Mouse (Mus musculus) testis, postnatal 10 days (tissue): ENCODE data around the gene Irs4.

Experiments
- DNase-seq: peaks from one replicate; pipeline ENCODE4 v3.0.0; 2021; ENCODE audit warnings: low spot score

Gene Irs4

DNA sequence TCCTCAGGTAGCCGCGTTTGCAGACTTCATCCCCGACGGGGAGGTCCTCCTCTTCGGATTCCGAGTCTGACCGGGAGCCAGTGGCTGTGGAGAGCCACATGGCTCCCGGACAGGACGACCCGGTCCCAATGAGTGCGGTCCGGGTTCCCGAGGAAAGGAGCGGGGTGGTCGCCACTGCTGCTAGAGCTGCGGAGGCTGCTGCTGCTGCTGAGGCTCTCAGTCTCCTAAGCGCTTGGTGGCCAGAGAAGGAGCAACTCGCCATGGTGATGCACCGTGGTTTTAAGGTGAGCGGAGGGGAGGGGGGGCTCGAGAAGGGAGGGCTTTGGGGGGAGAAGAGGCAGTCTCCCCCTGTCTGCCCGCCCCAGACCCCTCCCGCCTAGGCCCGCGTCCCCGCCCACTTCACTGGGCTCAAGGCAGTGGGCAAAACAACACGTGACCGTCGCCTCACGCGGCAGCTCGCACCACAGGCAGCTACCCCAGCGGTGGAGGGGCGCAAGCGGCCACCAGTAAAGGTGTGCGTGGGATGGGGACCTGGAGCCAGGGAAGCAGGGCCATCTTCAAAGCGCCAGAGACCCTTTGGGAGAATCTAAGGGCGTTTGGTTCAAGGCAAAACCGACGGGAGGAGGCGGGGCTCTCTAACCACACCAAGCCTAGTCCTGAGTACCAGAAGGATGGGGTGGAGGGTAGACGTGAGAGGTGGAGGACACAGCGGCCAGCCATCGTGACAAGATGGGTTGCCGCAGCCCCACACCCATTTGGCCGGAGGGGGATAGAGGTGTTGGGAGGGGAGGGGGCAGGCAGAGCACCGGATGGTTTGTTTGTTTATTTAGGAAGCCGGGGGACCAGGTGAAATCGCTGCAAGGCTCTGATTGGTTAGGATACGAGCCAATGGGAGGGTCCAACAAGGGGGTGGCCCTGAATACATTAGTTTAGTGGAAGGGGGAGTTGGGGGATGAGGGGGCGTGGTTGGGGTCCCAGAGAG, at the start of gene Irs4:
TSS of gene Irs4 (minus strand) at position 327 of the 982 bp plus-strand sequence.
- peak; percentile 40 for DNase-seq

DNA sequence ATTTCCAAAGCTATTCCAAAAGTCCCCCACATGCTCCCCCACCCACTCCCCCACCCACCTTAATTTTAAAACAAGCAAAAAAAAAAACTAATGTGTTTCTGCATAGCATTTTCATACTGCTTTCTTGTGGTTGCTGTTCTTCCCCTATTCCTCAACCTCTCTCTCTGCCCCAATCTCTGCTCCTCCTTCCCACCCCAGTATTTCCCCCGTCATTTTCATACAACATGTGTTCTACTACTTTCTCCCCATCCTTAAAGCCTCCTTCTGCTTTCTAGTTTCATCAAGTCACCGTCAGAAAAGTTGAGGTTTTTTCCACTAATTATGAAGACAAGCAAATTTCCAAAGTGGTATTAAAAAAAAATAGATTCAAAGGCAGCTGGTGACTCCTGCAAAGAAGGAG, 25.3 kb upstream of the Irs4 start:
- DNase-seq = no peak

DNA sequence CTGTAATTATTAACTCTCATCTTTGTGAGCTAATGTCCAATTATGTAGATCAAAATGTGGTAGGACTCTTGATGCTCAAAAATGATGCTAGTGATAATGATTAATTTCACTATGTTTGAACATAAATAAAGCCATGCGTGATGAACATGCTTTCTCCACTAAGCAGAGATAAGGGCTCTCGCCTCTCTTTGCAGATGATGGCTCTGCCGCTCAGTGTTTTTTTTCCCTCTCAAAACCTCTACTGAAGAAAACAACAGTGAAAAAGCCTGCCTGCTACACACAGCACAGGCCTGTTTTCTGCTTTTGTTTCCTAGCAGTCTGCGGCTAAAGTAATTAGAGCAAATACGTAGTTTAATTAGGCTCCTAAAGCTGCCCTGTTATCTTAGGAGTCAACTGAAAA, 4.5 kb upstream of the Irs4 start:
- DNase-seq = no peak

DNA sequence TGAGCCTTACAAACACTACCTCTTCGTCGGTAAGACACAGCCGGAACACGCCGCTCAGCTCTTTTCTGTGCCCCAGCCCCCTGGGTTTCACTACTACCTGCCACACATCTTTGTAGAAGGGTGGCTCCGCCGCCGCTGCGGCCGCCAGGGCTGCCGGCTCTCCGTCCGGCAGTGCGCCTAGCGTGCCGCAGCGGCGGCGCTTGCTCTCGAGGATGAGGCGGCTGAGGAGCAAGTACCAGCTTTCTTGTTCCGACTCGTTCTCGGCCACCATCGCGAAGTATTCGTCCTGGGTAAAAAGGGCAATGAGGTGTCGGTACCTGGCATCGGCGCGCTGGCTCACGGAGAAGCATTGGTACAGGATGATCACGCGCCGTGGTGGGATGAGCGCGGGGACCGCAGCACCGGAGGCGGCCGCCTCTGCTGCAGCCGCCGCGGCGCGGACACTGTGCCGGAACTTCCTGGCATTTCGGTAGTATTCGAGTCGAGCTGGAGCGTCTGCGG, 622 bp downstream of the Irs4 start:
- no peak for DNase-seq

DNA sequence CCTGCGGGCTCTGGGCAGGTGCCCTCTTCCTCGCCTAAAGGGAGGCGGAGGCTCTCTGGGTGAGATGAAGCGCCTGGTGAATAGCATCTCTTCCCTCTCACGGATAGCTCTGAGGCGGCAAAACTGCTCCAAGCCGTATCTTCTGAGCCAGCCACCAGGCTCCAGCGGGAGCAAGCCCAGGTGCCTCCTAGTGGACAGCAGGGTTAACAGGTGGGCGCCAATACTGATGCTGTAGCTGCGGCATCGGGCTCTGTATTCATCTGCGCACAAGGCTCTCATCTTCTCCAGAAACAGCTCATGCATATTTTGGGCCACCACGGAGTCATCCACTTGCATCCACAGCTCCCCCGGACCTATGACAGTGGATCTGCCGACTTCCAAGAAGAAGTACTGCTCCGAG, 1.1 kb downstream of the Irs4 start:
- peak; percentile 31 for DNase-seq

DNA sequence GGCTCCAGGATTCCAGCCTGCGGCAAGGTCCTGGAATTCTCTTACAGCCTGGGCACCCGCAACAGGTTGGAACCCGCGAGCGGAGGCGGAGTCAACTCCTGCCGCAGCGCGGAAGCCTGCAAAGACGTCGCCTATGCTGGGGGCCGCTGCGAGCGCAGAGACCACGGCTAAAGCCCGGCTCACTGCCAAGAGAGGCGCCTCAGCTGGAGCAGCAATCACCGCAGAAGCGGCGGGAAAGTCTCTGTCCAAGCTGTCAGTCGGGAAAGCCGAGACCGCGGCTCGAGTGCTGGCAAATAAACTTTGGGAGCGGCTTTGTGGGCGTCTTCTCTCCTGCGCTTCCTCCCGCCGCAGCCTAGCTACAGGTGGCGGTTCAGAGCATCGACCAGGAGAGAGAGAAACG, 3.3 kb downstream of the Irs4 start:
- DNase-seq = peak; percentile 42
